Mouse (Mus musculus) spleen, embryonic (tissue): ENCODE results near the gene Idua.

ENCODE experiments used
- CTCF ChIA-PET: fragments of 350-600 bp; sonication (Branson Sonifier 250); formaldehyde crosslinking; loops from one replicate; lab custom pipeline; 2022; lab: Charles Lee

Gene Idua

DNA sequence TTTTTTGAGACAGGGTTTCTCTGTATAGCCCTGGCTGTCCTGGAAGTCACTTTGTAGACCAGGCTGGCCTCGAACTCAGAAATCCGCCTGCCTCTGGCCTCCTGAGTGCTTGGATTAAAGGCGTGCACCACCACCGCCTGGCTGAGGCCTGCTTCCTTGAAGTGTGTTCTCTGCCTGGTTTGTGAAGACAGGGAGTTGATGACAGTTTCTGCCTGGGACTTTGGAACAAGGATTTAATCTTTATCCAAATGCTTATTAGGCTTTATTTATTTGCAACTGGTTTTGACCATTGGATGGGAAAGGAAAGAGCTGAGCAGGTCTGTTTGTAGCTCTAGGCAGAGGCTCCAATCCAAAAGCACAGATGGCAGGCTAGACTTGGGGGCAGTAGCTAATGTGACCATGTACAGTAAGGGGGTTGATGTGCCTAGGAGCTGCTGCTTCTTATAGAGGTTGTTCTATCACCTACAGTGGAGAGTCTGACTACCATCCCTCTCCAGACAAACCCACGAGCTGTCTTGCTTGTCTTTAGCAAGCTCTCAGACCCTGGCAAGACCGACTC lies 18.2 kb downstream of the Idua start:
- CTCF ChIA-PET, result no interaction called here

DNA sequence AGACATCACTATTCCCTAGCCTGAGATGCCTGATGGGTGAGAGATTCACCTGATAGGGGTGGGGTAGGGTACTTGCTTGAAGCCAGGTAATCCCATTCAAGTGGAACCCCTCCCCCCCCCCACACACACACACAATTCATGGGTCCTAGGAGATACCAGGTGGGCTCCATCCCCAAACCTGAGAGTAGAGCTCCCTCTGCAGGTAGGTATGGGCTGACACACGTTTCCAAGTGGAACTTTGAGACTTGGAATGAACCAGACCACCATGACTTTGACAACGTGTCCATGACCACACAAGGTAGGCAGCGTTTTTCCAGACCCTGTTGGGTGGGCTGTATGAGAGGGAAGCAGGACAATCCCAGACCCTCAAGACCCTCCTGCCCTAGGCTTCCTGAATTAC lies 19.8 kb downstream of the Idua start:
- CTCF ChIA-PET, result no interaction called here

DNA sequence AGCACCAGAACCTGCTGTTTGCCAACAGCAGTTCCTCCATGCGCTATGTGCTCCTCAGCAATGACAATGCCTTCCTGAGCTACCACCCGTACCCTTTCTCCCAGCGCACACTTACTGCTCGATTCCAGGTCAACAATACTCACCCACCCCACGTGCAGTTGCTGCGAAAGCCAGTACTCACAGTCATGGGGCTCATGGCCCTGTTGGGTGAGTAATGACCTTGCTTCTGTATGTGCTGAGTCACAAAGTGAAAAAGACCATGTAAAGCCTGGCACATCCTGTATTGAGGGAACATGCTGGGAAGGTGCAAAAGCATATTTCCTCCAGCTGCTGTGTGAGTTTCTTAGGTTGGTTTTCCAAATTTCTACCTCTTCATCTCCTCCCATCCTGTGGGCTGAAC lies 20.7 kb downstream of the Idua start:
- CTCF ChIA-PET, result no interaction called here

DNA sequence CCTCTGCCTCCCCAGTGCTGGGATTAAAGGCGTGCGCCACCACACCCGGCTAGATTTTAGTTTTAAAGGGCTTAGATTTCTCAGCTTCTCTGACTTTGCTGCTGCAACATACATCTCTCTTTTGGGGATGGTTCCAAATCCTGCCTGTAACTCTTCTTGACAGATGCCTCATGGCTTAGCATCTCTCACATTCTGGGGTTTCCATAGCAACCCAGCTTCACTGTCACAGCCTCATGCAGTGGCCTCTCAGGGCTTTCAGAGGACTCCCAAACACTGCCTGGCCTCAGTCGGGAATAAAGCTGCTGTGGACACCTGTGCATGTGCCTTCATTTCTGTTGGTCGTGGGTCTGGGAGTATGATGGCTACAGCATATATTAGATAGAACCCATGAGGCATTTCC lies 29.0 kb downstream of the Idua start:
- CTCF ChIA-PET, result interaction anchor here (1.4 kb wide), 1 partner anchor 255 kb away, joined by 3 read pairs; the partner anchor contains the start of gene Atp5k

DNA sequence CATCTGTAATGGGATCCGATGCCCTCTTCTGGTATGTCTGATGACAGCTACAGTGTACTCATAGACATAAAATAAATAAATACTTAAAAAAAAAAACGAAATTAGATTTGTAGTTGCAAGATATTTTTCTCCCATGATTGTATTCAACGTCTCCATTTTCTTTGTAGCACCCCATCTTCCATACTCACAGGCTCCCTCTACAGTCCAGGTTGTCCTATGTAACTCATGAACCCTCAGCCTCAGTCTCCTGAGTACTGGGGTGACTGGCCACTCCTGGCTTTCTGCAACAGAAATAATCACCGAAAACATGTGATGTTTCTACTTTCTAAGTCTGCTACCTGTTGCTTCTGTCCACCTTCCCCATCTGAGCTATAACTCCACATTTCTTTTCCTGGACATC lies 31.0 kb downstream of the Idua start:
- CTCF ChIA-PET, result no interaction called here

DNA sequence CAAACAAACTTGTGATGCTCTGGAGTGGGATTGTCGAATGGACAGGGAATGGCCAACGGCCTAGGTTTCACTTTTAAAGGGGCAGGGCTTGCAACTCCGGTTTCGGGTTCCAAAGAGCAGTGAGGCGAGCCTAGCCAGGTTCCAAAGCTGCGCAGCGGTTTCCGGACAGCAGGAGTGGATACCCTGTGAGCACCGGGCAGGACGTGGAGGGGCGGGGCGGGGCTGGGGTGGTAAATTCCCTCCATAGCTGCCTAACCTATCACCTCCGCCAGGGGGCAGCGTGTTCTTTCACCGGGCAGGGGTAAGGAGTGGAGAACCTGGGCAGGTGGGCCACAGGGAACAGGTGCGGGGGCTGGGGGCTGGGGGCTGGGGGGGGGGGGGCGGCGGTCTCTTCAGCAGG lies 32.1 kb downstream of the Idua start, which contains the start of gene Fgfrl1:
TSS of gene Fgfrl1 (plus strand) at position 112 of the 400 bp plus-strand sequence.
- CTCF ChIA-PET, result no interaction called here

DNA sequence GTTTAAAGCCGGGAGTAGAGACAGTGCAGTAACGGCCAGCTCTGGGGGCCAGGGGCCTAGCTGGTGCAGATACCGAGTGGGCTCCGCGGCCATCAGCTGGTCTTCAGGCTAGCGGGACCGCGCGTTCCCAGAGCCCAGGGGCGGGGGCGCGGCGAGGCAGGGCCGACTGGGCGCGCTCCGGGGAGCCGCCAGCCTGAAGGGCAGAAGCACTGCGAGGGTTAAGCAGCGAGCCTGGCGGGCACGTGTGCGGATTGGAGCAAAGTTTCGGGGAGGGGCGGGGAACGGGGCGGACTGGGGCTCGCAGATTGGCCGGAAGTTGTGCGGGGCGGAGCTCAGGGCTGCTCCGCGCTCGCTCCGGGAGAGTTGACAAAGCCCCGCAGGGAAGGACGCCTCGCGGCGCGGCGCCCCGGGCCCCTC lies 33.7 kb downstream of the Idua start:
- CTCF ChIA-PET, result interaction anchor here (0.5 kb wide), 1 partner anchor 24 kb away, joined by 3 read pairs; no protein-coding TSS in a partner anchor

DNA sequence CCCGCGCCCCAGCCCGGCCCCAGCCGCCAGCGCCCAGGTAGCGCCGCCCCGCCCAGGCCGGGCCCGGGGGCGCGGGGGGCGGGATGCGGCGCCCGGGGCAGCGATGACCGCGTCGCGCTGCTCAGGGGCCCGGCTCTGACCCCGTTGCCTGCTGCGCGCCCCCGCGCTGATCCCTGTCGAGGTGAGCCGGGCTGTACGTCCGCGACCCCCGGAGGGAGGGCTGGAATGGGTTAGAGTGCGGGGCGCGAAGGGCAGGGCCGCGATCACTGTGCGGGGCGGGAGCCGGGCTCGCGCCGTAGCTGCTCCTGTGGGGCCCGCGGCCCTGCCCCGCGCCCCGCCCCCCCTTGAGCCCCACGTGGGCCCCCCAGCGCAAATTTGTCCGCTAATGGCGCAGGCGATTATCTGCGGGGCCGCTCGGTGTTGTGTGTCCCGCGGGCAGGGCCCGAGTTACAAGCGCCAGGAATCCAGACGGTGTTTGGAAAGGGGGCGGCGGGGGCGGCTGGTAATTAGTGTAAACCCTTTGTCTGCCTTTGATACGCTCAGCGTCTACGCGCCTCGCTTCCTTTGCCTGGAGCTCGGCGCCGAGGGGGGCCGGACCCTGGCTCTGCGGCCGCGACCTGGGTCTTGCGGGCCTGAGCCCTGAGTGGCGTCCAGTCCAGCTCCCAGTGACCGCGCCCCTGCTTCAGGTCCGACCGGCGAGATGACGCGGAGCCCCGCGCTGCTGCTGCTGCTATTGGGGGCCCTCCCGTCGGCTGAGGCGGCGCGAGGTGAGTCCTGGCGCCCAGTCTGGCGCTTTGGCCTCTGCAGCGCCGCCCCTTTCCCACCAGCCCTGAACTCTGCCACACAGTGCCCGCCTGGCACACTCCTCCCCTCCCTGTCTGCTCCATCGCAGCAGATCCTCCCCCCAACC lies 34.5 kb downstream of the Idua start:
- CTCF ChIA-PET, result interaction anchor here (0.5 kb wide), 1 partner anchor 25 kb away, joined by 3 read pairs; no protein-coding TSS in a partner anchor

DNA sequence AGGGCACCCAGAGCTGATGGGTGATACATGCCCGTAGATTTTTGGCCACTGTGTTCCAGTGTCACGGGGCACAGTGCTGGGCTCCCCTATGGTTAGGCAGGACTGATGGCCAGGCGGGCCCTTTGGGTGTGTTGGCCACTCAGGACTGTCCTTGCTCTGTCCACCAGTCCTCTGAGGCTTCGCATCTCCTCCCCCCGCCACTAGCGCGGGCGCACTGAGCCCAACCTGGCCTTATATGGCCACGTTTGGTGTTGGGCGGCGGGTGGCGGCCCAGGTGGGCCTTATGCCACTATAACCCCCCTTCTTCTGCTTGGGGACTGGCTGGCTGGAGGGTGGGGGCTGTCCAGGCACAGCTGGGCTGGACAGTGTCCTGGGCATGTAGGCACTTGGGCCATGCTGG lies 35.7 kb downstream of the Idua start:
- CTCF ChIA-PET, result no interaction called here

DNA sequence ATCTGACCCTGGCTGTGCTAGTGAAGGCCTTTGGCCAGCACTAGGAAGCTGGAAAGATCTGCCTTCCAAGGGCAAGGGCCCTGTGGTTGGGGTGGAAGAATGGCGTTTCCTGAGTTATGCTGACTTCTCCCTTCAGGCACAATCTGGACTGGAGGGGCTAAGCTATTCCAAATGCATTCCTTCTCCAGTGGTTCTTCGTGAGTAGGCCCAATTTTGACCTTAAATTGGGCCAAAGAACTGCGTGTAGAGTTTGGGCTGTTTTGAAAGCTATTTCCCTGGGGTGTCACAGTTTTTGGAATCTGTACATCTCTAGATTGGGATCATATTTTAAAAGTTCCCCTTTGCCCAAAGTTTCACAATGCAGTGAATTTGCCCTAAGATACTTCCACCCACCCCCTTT lies 36.4 kb downstream of the Idua start:
- CTCF ChIA-PET, result interaction anchor here (0.6 kb wide), 1 partner anchor 15 kb away, joined by 7 read pairs; no protein-coding TSS in a partner anchor

DNA sequence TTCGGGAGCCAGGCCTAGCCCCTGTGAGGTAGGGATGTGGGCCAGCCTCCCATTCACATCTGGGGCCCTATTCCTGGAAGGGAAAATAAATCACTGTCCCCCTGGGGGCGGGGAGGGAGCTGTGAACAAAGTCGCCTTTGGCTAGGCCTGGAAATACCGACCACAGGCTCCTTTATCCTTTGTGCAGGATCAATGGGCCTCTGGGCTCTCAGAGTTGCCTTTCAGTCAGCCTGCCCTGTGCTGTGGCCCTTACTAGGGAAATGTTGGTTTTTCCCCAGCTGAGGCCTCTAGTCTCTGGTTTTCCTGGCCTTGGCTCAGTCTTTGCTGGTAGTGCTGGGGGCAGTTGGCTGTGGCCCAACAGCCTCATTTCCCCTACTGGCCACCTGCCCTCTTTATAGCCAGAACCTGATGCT lies 37.2 kb downstream of the Idua start:
- CTCF ChIA-PET, result no interaction called here

DNA sequence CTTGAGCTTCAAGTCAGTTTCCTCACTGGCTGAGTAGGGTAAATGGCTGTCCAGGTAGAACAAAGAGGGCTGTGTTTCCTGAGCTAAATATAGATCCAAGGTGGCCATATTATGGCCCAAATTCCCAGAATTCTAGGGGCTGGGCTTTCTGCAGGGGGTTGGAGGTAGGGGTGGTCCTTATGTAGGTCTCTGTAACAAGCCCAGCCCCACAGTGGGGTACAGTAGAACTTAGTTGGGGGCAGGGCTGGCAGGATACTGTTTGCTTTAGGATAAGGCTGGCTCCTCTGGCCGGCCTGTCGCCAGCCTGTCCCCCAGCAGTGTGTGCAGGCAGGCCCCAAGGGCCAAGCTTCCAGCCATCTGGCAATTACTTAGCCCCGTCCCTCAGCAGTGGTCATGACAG lies 40.2 kb downstream of the Idua start:
- CTCF ChIA-PET, result no interaction called here

DNA sequence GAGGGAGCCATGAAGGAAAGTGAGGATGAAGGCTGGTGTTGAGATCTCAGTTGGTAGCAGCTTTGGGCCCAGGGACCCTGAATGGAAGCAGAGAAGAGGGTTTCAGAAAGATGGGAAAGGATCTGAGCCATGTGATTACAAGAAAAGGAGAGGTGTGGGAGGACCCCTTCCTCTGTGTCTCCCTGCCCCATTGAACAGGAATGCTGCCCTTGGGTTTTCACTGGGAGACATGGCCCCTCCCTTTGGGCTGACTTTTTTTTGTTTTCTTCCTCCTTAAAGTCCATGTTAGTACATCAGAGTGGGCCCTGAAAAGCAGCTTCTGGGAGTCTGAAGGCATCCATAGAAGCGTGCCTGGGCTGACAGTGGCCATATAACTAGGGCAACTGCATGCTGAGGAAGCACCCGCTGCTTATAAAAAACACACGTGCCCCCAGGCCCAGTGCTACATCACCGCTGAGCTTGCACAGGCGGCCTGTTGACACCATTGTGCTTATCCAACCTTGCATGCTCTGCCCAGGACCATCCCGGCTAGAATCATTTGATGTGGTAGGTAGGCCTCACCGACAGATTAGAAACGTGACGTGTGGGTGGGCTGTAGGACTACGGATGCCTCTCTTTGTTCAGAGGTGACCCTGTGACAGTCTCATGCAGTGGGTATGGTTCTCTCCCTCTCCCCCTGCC lies 41.4 kb downstream of the Idua start:
- CTCF ChIA-PET, result no interaction called here

DNA sequence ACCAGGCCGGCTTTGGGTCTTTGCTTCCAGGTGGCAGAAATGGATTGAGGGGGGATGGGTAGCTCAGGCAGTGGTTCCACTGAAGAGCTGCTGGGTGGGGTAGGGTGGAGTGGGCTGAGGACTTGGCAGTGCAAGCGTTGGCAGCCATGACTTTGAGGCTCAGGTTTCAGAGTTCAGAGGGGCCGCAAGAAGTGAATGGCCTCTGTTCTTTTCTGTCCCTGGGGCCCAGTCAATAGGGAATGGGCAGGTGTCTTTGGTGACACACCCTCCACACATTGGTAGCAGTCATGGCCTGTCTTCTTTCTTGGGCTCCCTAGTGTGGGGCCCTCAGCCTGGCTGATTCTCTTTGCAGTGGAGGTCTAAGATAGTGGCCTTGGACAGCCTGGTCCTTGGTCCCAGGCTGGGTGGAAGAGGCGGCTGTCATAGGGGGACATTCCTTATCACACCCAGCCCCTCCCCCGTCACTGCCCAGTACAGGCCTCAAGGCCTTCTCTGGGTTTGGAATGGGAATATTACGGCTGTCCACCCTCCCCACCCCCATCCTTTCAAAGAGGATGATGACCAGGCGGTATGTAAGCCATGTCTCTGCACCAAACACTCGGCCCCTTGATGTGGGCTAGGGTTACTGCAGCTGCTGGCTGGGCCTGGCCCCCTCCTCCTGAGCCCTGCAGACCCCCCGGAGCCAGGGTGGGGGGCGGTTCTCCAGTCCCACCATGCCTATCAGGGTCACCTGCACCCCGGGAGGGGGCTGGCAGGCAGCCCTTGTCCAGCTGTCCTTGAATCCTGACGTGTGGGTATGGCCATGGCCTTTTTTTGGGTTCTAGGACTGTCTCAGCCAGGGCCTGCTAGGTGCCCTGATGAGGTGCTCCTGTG lies 43.9 kb downstream of the Idua start:
- CTCF ChIA-PET, result no interaction called here

DNA sequence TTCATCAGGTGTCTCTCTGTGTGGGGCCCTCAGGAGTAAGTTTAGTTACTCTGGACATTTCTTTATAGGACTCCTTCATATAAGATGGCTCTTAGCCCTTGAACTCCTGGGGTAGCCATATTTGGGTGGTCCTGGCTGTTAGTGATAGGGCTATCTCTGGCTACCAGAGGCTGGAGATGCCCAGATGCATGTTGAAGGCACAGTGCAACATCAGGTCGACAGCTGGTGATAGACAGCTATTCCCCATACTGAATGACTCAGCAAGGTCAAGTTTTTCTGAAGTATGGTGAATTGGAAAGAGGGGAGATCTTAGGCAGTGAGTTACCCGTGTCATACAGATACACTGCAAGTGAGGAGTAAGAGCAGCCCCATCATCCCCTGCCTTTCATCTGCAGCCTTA lies 47.6 kb downstream of the Idua start:
- CTCF ChIA-PET, result no interaction called here

DNA sequence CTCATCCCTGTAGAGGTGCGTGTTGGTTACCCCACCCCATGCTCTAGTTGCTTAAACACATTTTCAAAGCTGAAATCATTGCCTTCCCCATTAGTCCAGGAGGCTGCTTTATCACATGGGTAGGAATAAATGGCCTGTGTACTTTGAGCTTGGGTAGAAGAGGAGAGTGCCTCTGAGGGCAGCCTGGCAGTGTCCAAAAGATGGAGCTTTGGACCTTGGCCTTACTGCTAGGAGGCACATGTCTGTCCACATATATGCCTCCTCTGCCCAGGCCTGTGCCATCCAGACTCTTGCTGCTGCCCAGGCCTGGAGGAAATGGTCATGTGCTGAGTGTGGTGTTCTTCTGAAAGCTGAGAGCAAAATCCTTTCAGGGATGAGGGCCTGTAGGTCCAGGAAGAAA lies 48.3 kb downstream of the Idua start:
- CTCF ChIA-PET, result no interaction called here

DNA sequence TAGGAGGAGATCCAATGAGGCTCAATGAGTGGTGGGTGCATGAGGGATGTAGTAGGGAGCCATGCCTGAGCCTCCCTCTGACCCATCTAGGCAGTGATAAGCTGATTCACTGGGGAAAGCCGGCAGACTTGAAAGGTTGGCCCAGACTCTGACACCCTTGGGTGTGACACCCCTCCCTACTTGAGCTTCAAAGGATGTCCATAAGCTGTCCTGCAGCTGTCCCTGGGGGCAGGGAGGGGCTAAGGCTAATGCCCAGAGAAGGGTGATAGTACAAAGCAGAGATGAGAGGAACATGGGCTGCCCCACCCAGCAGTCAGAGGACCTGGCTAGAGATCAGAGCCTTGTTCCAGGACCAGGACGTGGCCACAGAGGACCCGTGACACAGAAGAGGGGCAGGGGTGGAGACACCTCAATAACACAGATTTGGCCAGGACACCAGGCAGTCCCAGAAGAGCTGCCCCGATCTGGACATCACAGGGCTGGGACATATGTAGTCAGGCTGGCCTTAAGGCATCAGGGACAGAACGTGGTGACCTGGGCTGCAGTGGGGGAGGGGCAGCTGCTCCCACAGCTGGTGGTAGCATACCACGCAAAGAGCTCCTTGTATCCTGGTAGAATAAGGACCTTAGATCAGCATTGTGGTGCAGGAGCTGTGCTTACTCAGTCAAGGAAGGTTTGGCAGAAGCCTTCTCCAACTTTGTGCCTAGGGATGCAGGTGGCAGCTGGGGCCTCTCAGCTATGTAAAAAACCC lies 49.0 kb downstream of the Idua start:
- CTCF ChIA-PET, result no interaction called here

DNA sequence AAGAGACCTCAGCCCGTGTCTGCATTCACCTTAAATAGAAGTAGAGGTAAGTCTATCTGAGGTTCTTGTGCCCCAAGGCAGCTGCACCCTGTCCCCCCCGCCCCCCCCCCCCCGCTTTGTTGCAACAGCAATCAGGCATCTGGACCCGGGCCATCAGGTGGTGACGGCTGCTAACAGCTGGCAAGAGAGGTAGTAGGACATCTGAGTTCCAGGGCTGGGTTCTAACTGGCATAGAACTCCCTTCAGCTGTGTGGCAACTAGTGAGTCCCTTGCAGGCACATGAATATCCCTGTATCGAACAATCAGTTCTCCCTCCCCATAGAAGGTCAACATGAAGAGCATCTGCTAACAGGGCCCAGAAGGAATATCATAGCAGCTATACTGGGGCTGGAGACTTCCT lies 51.8 kb downstream of the Idua start:
- CTCF ChIA-PET, result no interaction called here

DNA sequence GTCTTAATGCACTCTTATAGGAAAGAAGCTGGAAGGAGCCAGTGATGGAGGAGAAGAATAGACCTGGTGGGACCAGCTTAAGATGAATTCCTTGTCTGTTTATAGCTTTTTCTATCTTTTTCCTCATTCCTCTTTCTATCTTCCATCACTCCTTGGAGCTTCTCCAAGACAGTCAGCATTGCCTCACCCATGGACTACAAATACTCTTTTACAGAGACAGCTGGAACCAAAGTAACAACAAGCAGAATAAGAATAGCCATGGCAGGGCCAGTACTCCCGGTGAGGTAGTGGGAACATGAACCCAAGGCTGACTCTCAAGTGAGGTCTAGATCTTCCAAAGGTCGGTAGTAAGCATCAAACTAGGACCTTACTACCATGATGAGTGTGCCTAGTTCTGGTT lies 53.0 kb downstream of the Idua start:
- CTCF ChIA-PET, result no interaction called here

DNA sequence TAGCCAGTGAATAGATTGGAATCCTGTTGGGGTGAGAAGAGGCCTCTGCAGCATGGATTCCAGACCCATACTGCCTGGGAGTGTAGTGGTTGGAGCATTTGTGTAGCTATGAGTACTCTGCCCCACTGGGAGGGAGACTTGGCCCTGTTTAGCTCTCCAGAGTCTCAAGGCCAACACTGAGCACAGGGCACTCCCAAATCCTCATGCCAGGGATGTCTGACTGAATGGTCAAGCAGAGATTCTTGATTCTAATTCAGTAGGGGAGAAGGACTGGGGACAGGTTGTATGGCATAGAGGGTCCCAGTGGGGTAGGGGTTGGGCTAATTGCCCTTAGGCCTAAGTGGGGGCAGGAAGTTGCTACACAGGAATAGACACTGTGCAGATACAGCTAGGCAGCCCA lies 53.6 kb downstream of the Idua start:
- CTCF ChIA-PET, result no interaction called here

DNA sequence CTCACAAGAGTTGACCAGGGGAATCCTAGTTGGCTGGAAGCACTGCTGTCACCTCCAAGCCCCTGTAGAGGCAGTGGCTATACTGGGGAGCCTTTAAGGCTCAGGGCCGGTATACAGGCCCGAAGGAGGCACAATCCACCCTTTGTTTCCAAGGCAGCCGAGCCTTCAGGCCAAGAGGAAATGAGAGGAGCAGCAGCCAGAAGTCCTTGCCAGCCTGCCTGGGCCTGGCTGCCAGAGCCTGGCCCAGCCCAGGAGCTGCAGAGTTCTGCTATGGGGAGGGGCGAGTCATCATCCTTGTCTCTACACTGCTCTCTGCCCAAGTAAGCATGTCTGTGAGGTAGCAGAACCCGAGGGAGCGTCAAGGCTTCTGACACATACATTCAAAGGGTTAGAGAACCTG lies 54.0 kb downstream of the Idua start:
- CTCF ChIA-PET, result no interaction called here
